Mouse (Mus musculus): ENCODE data around the gene Mob3a.

GRCm38 (mm10) chr10:80671251-80671650 lies 30.5 kb downstream of the Mob3a start:
- TF ChIP-seq POLR2A (IDR thresholded peaks at IDR 0.05; ENCODE audit: insufficient read depth, low read depth, low read length) (no peak), CTCF (IDR thresholded peaks at IDR 0.05) (no peak), EP300 (IDR thresholded peaks at IDR 0.05; ENCODE audit: insufficient read depth, low read depth, low read length) (no peak)
